Mouse (Mus musculus) heart, adult 9 months (tissue): ENCODE data around the gene Kansl1.

Source experiments
- DNase-seq, 2 experiments: peaks; one replicate each; pipeline ENCODE4 v3.0.0; 2022; ENCODE audit warnings: low spot score in 2 of 2

Kansl1 gene

DNA sequence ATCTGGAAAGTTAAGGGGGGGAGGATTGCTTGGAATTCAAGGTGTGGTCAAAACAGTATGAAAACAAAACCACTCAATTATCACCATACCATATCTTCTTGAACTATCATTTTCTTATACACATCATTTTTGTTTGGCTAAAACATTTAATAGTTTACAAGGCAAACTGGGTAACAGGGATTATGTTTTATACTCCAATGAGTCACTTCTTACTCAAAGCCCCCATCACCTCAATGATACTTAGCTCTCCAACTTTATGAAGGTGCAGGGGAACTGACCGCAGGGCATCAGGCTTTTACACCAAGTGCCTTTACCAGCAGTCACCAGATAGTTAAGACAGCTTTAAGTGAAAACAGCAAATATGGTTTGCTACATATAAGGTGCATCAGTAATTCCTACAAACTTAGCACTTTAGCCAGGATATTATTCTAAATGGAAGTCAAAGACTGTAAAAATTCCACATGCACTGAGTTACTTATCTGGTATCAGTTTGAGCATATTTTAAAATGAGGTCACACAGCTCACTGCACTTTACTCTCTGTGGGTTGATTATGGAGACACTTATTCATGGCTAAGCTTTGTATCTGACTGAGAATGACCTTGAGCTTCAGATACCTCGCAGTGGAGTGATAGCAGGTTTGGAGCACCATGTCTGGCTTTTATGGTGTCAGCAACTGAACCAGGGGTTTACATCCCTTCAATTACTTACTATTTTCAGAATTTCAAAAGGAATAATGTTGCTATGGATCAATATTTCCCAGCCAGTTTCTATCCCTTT is 104.6 kb downstream of the Kansl1 start:
- no peak for DNase-seq

DNA sequence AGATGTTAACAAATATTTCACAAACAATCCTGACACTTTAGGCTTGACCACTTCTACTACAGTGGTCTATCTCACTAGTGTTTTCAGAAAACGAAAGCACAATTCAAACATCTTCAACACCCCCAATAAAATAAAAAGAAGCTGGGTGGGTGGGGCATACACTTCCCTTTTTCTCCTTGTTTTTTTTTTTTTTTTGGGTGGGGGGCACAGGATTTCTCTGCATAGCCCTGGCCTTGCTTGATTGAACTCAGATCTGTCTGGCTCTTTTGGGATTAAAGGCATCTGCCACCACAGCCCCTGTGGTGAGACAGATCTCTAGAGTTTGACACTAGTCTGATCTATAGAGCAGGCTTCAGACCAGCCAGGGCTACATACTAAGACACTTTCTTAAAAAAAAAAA is 106.0 kb downstream of the Kansl1 start:
- DNase-seq = no peak

- no peak for DNase-seq
Observed at GRCm38 (mm10) chr11:104361790-104362189, 106.9 kb downstream of the Kansl1 start.

GRCm38 (mm10) chr11:104346931-104347330 is 121.7 kb downstream of the Kansl1 start:
- DNase-seq = peak in 1 of 2 experiments; percentile 12

DNA sequence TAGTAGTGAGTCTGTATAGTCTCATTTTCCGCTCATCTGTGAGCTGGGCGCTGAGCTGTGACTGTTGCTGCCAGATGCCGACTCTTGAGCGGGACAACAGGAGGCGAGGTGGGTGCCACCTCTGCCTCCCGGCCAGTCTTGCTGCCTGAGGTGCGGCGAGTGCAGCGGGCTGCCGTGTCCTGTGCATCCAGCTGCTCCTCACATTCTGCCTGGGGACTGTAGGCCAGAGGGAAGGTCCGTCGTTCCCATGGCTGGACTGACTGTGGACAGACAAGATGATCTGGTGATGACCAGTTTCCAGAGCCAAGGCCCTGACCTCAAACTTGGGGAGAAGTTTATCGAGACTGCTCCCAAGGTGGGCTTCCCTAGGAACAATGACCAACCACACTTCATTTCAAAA is 133.7 kb downstream of the Kansl1 start:
- no peak for DNase-seq

GRCm38 (mm10) chr11:104334115-104334514 is 134.5 kb downstream of the Kansl1 start:
- no peak for DNase-seq

- DNase-seq = no peak
Observed at GRCm38 (mm10) chr11:104332105-104332504, 136.6 kb downstream of the Kansl1 start.

DNA sequence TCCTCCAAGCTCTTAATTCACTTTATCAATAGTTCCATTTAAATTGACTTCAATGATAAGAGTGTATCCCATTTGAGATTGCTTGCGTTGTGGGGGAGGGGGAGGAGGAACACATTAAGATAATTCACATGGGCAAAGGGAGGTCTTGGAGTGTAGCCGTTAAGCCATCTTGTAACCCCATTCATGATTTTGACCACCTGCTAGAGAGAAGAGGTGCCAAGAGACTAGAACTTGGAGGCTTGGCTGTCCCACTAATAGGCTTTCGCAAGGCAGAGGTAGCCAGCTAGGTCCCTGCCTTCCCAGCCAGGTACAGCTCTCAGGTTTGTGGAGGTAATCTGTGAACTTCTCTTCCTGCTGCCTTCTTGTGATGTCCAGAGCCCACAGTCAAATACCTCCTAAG is 137.5 kb downstream of the Kansl1 start:
- no peak for DNase-seq

DNA sequence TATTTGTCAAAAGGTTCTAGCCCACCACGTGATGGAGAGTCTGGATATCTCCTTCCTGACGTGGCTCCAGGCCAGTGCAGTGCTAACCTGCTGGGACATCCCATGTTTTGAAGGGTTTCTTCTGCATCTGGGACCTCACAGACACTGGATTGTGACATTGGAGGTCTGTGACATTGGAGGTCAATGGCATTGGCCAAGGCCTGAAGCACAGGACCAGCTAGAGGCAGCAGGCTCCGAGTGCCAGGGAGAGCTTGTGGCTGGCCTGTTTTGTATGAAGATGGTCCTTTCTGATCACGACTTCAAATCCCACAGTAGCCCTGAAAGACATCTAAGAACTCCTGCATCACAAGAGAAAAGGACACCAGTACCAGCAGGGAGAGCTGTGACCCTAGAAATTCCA is 138.5 kb downstream of the Kansl1 start:
- DNase-seq = no peak

DNA sequence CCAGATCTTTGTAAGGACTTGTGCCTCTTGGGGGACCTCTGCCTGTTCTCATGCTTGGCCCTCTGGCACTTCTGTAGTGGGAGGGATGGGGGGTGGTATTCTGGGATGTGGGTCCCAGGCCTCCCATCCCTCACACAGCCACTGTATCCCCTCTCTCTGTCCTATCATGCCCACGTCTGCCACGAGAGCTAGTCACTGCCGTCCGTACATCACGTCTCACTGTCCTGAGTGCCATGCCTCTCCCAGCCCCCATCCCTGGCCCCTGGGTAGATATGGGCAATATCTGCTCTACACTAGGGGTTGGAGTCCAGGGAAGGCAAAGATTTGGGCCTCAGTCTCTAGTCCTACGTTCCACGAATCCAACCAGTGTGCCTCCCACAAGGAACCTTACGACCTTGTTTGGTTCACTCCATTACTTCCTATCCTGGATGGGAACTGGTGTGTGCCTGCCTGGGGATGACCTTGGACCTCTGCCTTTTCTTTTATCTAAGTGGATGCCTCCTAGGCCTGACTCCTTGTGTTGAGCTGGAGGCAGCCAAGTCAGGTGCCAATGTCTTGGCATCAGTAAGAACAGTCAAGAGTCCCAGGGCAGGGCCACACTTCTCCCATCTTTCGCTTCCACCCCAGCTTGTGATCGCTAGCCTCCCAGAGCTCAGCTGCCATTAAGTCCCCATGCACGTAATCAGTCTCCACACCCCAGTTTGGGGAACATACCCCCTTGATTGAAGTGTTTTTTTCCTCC is 139.3 kb downstream of the Kansl1 start:
- DNase-seq = no peak

DNA sequence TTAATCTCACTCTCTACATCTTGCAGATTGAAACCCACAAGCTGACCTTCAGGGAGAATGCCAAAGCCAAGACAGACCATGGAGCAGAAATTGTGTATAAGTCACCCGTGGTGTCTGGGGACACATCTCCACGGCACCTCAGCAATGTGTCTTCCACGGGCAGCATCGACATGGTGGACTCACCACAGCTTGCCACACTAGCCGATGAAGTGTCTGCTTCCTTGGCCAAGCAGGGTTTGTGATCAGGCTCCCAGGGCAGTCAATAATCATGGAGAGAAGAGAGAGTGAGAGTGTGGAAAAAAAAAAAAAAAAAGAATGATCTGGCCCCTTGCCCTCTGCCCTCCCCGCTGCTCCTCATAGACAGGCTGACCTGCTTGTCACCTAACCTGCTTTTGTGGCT is 140.7 kb downstream of the Kansl1 start:
- DNase-seq = no peak

GRCm38 (mm10) chr11:104327462-104327861 is 141.2 kb downstream of the Kansl1 start:
- DNase-seq = no peak

DNA sequence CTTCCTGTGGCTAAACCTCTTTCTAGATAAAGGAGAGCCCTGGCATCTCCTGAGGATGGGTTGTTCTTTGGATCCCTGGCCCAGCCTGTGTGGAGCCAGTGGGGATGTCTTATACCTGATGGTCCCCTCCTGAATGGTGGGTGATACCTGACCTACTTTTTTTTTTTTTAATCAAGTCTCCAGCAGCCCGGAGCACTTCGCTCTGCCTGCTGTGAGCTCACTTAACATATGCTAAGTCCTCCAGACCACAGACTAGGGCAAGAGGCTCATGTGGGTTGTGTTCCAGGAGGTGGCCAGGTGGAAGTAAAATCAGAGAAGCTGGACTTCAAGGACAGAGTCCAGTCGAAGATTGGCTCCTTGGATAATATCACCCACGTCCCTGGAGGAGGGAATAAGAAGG is 146.5 kb downstream of the Kansl1 start:
- DNase-seq = no peak

- no peak for DNase-seq
Observed at GRCm38 (mm10) chr11:104320511-104320910, 148.2 kb downstream of the Kansl1 start.

DNA sequence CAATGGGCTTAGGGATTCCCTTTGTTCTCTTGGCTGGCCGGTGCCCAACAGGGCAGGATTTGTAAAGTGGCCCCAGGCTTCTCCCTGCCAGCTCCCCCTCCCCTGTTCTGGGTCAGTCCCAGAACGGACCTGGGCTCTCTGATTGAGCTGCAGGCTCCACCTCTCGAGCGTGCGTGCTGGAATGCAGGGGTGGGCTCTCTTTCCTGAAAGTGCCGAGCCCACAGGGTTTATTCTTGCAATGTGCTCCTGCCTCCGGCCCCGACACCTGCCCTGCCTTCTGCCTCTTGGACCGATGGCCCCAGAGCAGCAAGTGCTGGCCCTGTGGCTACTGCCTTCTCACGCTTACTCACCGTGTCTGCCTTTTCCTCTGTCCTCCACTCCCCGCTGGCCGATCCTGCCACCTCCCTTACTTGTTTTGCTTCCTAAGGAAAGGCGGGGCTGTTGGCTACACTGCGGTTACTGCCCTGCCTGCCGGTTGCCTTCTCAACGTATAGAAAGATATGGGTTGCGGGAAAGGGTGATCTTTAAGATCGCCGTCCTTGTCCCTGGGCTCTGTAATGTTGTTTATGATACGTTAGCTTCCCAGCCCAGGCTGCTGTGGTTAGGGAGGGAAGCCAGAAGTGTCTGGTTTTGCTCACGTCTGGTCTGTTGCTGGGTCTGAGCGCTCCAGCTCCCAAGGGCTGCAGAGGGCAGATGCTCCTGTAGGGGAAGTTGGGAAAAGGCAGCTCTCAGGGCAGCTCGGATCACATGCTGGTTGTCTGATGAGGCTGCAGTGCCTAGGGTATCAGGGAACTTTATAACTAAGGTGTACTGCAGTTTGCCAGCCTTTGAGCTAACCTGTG is 149.5 kb downstream of the Kansl1 start:
- DNase-seq = peak; percentile 28 to 47

DNA sequence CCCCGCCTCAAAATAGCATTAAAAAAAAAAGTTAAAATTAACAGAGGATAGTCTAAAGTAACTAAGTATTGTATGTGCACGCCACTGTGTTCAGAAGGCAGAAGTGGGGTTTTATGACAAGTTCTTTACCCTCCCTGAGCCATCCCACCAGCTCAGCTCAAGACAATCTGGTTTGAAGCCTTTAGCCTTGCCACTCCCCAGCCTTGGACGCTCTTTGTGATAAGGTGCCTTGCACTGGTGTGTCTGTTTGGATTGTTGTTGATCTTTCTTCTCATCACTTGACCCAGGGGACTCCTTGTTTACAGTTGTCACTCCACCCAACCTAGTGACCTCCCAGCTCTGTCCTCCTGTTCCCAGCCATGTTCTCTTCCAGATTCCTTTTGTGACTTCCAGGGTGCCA is 151.0 kb downstream of the Kansl1 start:
- DNase-seq = no peak

DNA sequence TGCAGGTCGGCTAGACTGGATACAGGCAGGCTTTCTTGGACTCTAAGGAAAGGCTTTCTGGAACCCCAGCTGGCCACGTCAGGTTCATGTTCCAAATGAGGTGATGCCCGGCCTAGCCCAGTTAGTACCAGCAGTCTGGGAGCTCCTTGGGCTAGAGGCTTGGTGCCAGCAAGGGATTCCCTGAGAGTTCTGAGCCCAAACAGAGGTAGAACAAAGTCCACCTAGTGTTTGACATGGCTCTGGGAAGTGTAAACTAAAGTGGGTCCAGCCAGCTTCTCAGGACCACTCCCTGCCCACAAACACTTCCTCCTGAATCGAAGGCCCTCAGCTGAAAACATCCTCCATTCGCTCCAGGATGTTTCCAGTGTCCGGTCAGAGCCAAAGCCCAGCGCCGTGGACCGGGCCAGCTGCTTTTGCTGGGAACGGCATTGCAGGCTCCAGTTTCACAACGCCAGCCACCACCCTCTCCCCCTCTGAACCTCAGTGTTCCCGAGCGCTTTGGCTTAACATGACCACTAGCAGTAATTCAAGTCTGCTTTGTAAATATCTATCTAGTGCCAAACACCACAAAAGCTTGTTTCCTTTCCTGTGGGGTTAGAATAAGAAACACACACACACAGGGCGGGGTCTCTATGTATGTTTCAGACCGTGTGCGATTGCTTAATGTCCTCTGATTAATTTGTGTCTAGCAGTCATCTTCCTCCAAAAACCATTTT is 151.8 kb downstream of the Kansl1 start:
- peak; percentile 55 to 60 for DNase-seq

DNA sequence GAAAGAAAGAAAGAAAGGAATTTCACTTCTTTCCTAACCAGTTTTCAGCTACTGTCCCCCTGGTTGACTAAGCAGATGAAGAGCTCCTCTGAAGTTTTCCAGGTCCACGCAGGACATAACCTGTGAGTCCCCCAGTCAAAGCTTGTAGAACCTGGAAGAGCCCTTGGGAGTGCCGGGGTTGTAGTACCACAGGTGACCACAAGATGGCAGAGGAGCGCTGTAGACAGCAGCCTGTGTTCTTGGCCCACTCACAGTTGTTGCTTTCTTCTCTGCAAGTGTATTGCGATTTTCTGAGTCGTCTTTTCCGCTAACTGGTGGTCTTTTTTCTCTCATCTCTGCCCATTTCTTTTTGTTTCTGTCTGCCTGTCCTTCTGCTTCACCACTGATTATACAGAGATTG is 153.0 kb downstream of the Kansl1 start:
- peak; percentile 21 to 63 for DNase-seq

DNA sequence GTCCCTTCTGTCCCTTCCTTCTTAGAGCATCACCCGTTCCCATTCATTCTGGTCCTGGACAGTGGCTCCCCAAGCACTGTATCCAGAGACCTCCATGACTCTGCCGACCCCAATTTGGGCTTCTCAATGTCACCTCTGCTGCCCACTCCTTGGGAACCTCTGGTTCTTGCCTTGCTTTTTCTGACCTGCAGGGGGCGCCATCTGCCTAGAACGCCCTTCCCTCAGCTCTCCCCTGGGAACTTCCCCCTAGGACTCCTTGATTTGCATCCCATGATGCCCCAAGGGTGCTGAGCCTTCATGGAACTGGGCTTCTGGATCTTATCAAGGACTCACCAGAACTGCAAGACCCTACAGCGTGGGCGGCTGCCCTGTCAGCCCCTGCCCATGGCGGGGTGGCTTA is 157.0 kb downstream of the Kansl1 start:
- DNase-seq = no peak

GRCm38 (mm10) chr11:104310226-104310887 is 158.3 kb downstream of the Kansl1 start:
- no peak for DNase-seq
